Mouse (Mus musculus): ENCODE measurements around the gene Tmem117. TPM values are rescaled to one million over a fixed set of nuclear protein-coding genes. Genes with fewer than 3 reads are reported as not detected.

Gene Tmem117
- polyA plus RNA-seq, 1 experiment: 0.42 TPM

- Histone ChIP-seq H3K27ac (ENCODE audit: control insufficient read depth, insufficient read depth, low read length) (no peak overlapping the region), H3K36me3 (ENCODE audit: control insufficient read depth, insufficient read depth, low read length) (no peaks in the 10 kb centered on the region), H3K4me3 (ENCODE audit: control insufficient read depth, insufficient read depth, low read length) (no peak overlapping the region), H3K27me3 (ENCODE audit: control insufficient read depth, insufficient read depth, low read length) (no peaks in the 10 kb centered on the region), H3K4me1 (replicated peaks; ENCODE audit: control insufficient read depth, insufficient read depth, low read length) (no peaks in the 10 kb centered on the region)
- 90% methylated on average over 5 of the region's 5 CpGs for WGBS
- no peak for DNase-seq
- TF ChIP-seq POLR2A (IDR thresholded peaks at IDR 0.05; ENCODE audit: control insufficient read depth, extremely low read depth, insufficient read depth, low read length, poor library complexity) (no peak), CTCF (IDR thresholded peaks at IDR 0.05; ENCODE audit: borderline replicate concordance, control insufficient read depth, extremely low read depth, insufficient read depth, low read length, poor library complexity) (no peak)
Measured at GRCm38 (mm10) chr15:94689195-94689883, 60.3 kb downstream of the Tmem117 start.

DNA sequence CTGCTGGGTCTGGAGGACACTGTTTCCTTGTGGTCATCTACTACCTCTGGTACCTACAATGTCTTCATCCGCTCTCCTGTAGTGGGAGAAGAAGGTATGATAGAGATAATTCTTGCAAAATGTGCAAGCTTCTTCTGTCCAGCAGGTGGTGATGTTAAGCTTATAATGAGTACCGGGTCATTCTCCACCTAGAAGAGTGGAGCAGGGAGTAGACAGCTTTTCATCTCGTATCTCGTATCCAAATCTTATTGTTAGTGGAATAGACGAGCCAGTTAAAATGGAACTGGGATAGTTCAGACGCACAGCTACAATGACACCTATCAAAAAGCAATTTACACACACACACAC, 60.8 kb downstream of the Tmem117 start:
- 77% methylated on average over 6 of the region's 6 CpGs for WGBS
- no peak overlapping the region for H3K4me3 ChIP-seq (ENCODE audit: control insufficient read depth, insufficient read depth, low read length)
- no peak overlapping the region for H3K27ac ChIP-seq (ENCODE audit: control insufficient read depth, insufficient read depth, low read length)

DNA sequence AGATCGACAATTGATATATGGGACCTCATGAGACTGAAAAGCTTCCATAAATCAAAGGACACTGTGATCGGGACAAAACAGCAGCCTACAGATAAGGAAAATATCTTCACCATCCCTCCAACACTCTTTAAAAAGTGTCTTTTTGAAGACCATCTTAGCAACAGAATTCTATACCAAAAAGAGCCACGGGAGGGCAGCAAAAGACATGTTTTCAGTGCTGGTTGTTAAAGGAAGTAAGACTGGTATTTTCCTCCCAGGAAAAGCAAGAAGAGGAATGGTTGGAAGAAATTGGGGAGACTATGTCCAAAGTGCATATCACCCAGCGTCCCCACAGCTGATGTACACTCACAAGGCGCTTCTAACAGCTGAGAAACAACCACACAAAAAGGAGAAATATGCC, 93.7 kb downstream of the Tmem117 start:
- H3K27ac ChIP-seq (ENCODE audit: control insufficient read depth, insufficient read depth, low read length): no peak overlapping the region
- H3K27me3 ChIP-seq (ENCODE audit: control insufficient read depth, insufficient read depth, low read length): no peaks in the 10 kb centered on the region
- TF ChIP-seq POLR2A (IDR thresholded peaks at IDR 0.05; ENCODE audit: control insufficient read depth, extremely low read depth, insufficient read depth, low read length, poor library complexity) (no peak), CTCF (IDR thresholded peaks at IDR 0.05; ENCODE audit: borderline replicate concordance, control insufficient read depth, extremely low read depth, insufficient read depth, low read length, poor library complexity) (no peak)
- no peaks in the 10 kb centered on the region for H3K4me1 ChIP-seq (replicated peaks; ENCODE audit: control insufficient read depth, insufficient read depth, low read length)
- no peak for DNase-seq
- WGBS: 28% methylated on average over 5 of the region's 5 CpGs
- H3K4me3 ChIP-seq (ENCODE audit: control insufficient read depth, insufficient read depth, low read length): no peak overlapping the region
- H3K36me3 ChIP-seq (ENCODE audit: control insufficient read depth, insufficient read depth, low read length): no peaks in the 10 kb centered on the region

More for the DNA sequence above, 60.8 kb downstream of the Tmem117 start:
- no peaks in the 10 kb centered on the region for H3K36me3 ChIP-seq (ENCODE audit: control insufficient read depth, insufficient read depth, low read length)
- no peaks in the 10 kb centered on the region for H3K27me3 ChIP-seq (ENCODE audit: control insufficient read depth, insufficient read depth, low read length)
- no peaks in the 10 kb centered on the region for H3K4me1 ChIP-seq (replicated peaks; ENCODE audit: control insufficient read depth, insufficient read depth, low read length)
- DNase-seq: no peak
- TF ChIP-seq CTCF (IDR thresholded peaks at IDR 0.05; ENCODE audit: borderline replicate concordance, control insufficient read depth, extremely low read depth, insufficient read depth, low read length, poor library complexity): no peak
- TF ChIP-seq POLR2A (IDR thresholded peaks at IDR 0.05; ENCODE audit: control insufficient read depth, extremely low read depth, insufficient read depth, low read length, poor library complexity): no peak

DNA sequence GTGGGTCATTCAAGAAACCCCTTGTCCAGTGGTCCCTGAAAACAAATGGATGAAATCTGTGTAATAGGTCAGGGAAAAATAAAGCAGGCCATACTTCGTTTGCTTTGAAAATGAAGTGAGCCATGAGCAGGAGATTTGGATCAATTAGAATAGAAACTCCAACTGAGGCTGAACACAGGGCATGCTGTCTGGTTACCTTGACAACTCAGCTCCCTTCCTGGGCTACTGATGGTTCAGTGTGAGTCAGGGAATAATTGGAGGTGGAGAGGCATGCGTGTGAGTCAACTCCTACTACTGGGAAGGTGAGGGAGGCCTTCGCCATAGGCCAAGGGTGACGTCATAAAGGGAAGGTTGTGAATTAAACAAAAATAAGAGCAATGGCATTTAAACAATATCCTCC, 103.1 kb downstream of the Tmem117 start:
- TF ChIP-seq POLR2A (IDR thresholded peaks at IDR 0.05; ENCODE audit: control insufficient read depth, extremely low read depth, insufficient read depth, low read length, poor library complexity): no peak
- TF ChIP-seq CTCF (IDR thresholded peaks at IDR 0.05; ENCODE audit: borderline replicate concordance, control insufficient read depth, extremely low read depth, insufficient read depth, low read length, poor library complexity): no peak
- Histone ChIP-seq H3K36me3 (ENCODE audit: control insufficient read depth, insufficient read depth, low read length) (no peaks in the 10 kb centered on the region), H3K27ac (ENCODE audit: control insufficient read depth, insufficient read depth, low read length) (no peak overlapping the region), H3K27me3 (ENCODE audit: control insufficient read depth, insufficient read depth, low read length) (no peaks in the 10 kb centered on the region), H3K4me1 (replicated peaks; ENCODE audit: control insufficient read depth, insufficient read depth, low read length) (no peaks in the 10 kb centered on the region), H3K4me3 (ENCODE audit: control insufficient read depth, insufficient read depth, low read length) (no peak overlapping the region)
- no peak for DNase-seq
- 83% methylated on average over 4 of the region's 4 CpGs for WGBS

GRCm38 (mm10) chr15:94769227-94769626, 140.2 kb downstream of the Tmem117 start:
- no peak for TF ChIP-seq POLR2A (IDR thresholded peaks at IDR 0.05; ENCODE audit: control insufficient read depth, extremely low read depth, insufficient read depth, low read length, poor library complexity)
- TF ChIP-seq CTCF (IDR thresholded peaks at IDR 0.05; ENCODE audit: borderline replicate concordance, control insufficient read depth, extremely low read depth, insufficient read depth, low read length, poor library complexity): no peak
- 27% methylated on average over 4 of the region's 4 CpGs for WGBS
- DNase-seq: no peak
- H3K27ac ChIP-seq (ENCODE audit: control insufficient read depth, insufficient read depth, low read length): no peak overlapping the region
- H3K4me3 ChIP-seq (ENCODE audit: control insufficient read depth, insufficient read depth, low read length): no peak overlapping the region
- no peaks in the 10 kb centered on the region for H3K36me3 ChIP-seq (ENCODE audit: control insufficient read depth, insufficient read depth, low read length)
- no peaks in the 10 kb centered on the region for H3K4me1 ChIP-seq (replicated peaks; ENCODE audit: control insufficient read depth, insufficient read depth, low read length)
- no peaks in the 10 kb centered on the region for H3K27me3 ChIP-seq (ENCODE audit: control insufficient read depth, insufficient read depth, low read length)

DNA sequence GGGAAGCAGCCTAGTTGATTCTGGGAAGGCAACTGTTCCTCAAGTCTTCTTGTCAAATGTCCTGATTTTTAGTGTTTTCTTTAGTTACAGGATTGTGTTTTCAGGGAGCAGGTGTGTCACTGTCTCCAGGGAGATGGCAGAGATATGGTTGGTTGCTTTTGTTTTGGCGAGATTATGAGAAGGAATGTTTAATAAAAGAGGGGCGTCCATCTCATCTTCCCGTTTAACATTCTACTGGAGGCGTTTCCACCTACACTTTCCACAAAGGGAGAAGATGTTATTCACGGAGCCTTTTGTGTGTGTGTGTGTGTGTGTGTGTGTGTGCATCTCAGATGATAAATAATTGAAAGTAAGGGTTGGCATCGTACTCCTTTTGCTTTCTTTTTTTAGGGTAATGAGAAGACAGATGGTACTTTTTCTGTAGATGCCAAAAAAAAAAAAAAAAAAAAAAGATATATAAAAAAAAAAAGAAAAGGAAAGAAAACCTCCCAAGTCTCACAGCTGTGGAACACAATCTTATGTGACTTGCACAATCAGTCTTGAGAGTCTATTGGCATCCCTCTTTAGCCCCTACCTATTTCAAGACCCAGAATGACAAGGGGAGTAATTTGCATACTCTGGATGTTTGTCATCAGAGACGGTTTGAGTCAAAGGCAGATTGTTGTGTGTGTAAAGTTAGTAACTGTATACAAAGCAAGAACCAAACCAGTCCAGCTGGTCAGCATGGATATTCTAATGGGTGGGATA, 142.0 kb downstream of the Tmem117 start:
- H3K4me3 ChIP-seq (ENCODE audit: control insufficient read depth, insufficient read depth, low read length): no peak overlapping the region
- H3K27ac ChIP-seq (ENCODE audit: control insufficient read depth, insufficient read depth, low read length): no peak overlapping the region
- no peaks in the 10 kb centered on the region for H3K4me1 ChIP-seq (replicated peaks; ENCODE audit: control insufficient read depth, insufficient read depth, low read length)
- TF ChIP-seq CTCF (IDR thresholded peaks at IDR 0.05; ENCODE audit: borderline replicate concordance, control insufficient read depth, extremely low read depth, insufficient read depth, low read length, poor library complexity) (no peak), POLR2A (IDR thresholded peaks at IDR 0.05; ENCODE audit: control insufficient read depth, extremely low read depth, insufficient read depth, low read length, poor library complexity) (no peak)
- 88% methylated on average over 7 of the region's 7 CpGs for WGBS
- H3K36me3 ChIP-seq (ENCODE audit: control insufficient read depth, insufficient read depth, low read length): no peaks in the 10 kb centered on the region
- H3K27me3 ChIP-seq (ENCODE audit: control insufficient read depth, insufficient read depth, low read length): no peaks in the 10 kb centered on the region
- no peak for DNase-seq
